Mouse (Mus musculus) cerebellum, adult 2 months (tissue): Measurements from ENCODE around the gene Tepsin.

Source experiments
- CTCF ChIP-seq: fragments of 200-500 bp; IDR thresholded peaks from 2 replicates; pipeline ENCODE4 v1.5.1; 2011; ENCODE audit warnings: low read depth, mild to moderate bottlenecking, control low read depth, low read length, moderate library complexity, borderline replicate concordance; ENCODE audit not compliant: insufficient read depth
- POLR2A ChIP-seq: fragments of 200-500 bp; IDR thresholded peaks from 2 replicates; pipeline ENCODE4 v1.6.1; 2011; ENCODE audit warnings: low read length, control low read depth, borderline replicate concordance; ENCODE audit not compliant: insufficient read depth

GRCm38 (mm10) chr11:120129281-120129680 is 30.8 kb upstream of the Tepsin start:
- TF ChIP-seq CTCF: no peak
- TF ChIP-seq POLR2A: no peak
